Mouse (Mus musculus): ENCODE data around the gene Ehd4. TPM values are rescaled to one million over a fixed set of nuclear protein-coding genes. Genes with fewer than 3 reads are reported as not detected.

The Ehd4 gene
- total and polyA plus RNA-seq, 2 experiments, result 2.9 to 7.4 TPM

DNA sequence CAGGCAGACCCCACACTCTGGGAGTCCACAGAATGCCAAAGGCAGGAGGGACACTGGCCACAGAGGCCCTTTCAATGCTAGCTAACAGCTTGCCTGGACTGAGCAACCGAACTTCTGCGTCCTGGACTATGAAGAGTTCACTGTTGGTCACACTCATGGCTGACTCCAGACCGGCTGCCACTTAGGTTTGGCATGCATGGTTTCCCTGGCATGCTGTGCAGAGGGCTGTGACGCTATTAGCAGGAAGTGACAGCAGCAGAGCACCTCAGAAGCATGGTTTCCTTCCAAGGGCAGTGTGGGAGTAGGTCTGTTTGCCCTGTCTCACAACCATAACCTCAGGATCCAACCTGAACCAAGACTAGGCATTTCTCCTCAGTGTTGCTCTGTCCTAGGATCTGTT is 28.0 kb downstream of the Ehd4 start:
- WGBS, result 86% methylated on average over 4 of the region's 4 CpGs
- TF ChIP-seq POLR2A (IDR thresholded peaks at IDR 0.05; ENCODE audit: extremely low read depth, insufficient read depth, low read length), result no peak
- TF ChIP-seq CTCF (IDR thresholded peaks at IDR 0.05; ENCODE audit: low read depth, low read length), result no peak

DNA sequence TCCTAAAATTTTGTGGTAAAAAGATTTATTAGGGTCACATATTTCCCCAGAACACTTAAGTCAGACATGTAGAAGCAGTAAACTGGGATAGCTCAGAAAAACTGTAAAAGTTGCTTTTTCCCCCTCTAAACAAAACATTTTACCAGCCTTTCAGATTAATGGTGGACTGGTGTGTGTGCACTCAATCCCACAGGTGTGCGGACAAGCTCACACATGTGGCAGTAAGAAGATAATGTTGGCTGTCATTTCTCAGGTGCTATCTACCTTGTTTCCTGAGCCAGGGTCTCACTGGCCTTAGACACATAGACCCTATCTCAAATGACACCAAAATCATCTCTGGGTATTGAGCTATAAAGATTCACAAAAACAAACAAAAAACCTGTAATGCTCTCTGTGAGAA is 28.9 kb downstream of the Ehd4 start:
- H3K4me1 ChIP-seq (ENCODE audit: control insufficient read depth, insufficient read depth, low read length), result peaks cover 4% of the 10 kb centered on the region; the same call in 1 of the 2 replicates
- no peak overlapping the region for H3K27ac ChIP-seq (replicated peaks; ENCODE audit: insufficient read depth, low read depth, low read length)
- TF ChIP-seq POLR2A (IDR thresholded peaks at IDR 0.05; ENCODE audit: extremely low read depth, insufficient read depth, low read length) (no peak), CTCF (IDR thresholded peaks at IDR 0.05; ENCODE audit: low read depth, low read length) (no peak)
- no peaks in the 10 kb centered on the region for H3K27me3 ChIP-seq (ENCODE audit: control insufficient read depth, insufficient read depth, low read length)
- no peaks in the 10 kb centered on the region for H3K36me3 ChIP-seq (ENCODE audit: control insufficient read depth, insufficient read depth, low read length)
- WGBS, result 100% methylated on average over 1 of the region's 1 CpGs
- no peaks in the 10 kb centered on the region for H3K79me2 ChIP-seq (ENCODE audit: control insufficient read depth, insufficient read depth, low read length)
- no peak overlapping the region for H3K4me3 ChIP-seq (ENCODE audit: insufficient read depth, low read depth, low read length)
- DNase-seq (ENCODE audit: extremely low read depth, low read depth, low spot score), result no peak
- H3K9ac ChIP-seq (ENCODE audit: low read depth, low read length), result no peak overlapping the region

More for the DNA sequence above, 28.0 kb downstream of the Ehd4 start:
- H3K27ac ChIP-seq (replicated peaks; ENCODE audit: insufficient read depth, low read depth, low read length), result no peak overlapping the region
- H3K4me1 ChIP-seq (ENCODE audit: control insufficient read depth, insufficient read depth, low read length), result peaks cover 4% of the 10 kb centered on the region; the same call in 1 of the 2 replicates
- no peaks in the 10 kb centered on the region for H3K36me3 ChIP-seq (ENCODE audit: control insufficient read depth, insufficient read depth, low read length)
- H3K4me3 ChIP-seq (ENCODE audit: insufficient read depth, low read depth, low read length), result no peak overlapping the region
- no peaks in the 10 kb centered on the region for H3K27me3 ChIP-seq (ENCODE audit: control insufficient read depth, insufficient read depth, low read length)
- H3K9ac ChIP-seq (ENCODE audit: low read depth, low read length), result no peak overlapping the region
- H3K79me2 ChIP-seq (ENCODE audit: control insufficient read depth, insufficient read depth, low read length), result no peaks in the 10 kb centered on the region
- DNase-seq (ENCODE audit: extremely low read depth, low read depth, low spot score), result no peak

DNA sequence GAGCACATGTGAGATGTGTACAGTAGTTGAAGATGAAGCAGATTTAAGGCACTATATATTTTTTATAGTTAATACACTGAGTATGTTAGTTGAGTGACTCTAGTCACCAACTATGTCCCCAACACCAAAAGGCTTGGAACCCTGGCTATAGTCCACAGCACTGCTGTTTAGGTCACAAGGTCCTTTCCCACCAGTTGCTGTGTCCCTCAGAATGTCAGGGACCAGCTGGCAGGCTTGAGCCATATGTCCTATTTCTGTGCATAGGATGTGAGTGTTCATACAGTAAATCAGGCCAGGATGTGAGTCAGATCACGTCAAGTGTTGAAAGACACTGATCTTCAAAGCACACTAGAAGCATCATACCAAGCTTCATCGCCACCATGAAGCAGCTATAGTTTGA is 29.5 kb downstream of the Ehd4 start:
- Histone ChIP-seq H3K27me3 (ENCODE audit: control insufficient read depth, insufficient read depth, low read length) (no peaks in the 10 kb centered on the region), H3K27ac (replicated peaks; ENCODE audit: insufficient read depth, low read depth, low read length) (no peak overlapping the region), H3K36me3 (ENCODE audit: control insufficient read depth, insufficient read depth, low read length) (no peaks in the 10 kb centered on the region), H3K4me3 (ENCODE audit: insufficient read depth, low read depth, low read length) (no peak overlapping the region), H3K4me1 (ENCODE audit: control insufficient read depth, insufficient read depth, low read length) (peaks cover 2% of the 10 kb centered on the region; the same call in 1 of the 2 replicates), H3K79me2 (ENCODE audit: control insufficient read depth, insufficient read depth, low read length) (no peaks in the 10 kb centered on the region), H3K9ac (ENCODE audit: low read depth, low read length) (no peak overlapping the region)
- 91% methylated on average over 2 of the region's 2 CpGs for WGBS
- no peak for DNase-seq (ENCODE audit: extremely low read depth, low read depth, low spot score)
- TF ChIP-seq CTCF (IDR thresholded peaks at IDR 0.05; ENCODE audit: low read depth, low read length) (no peak), POLR2A (IDR thresholded peaks at IDR 0.05; ENCODE audit: extremely low read depth, insufficient read depth, low read length) (no peak)

DNA sequence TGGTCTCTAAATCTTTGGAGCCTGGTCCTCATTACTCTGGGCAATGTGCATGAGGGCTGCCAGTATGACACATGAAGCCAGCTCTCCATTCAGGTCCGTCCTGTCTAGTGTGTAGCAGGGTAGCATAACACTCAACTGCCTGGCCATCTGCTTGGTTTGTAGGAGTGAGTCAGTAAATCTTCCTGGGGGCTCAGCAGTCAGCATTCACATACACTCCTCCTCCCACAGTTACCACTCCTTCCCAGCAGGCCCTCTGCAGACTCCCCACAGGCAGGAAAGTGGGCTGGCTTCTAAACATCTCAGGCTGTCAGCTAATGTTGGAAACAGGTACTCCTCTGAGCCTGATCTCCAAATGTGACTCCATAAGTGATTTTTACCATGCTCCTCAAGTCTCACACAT is 30.3 kb downstream of the Ehd4 start:
- H3K4me1 ChIP-seq (ENCODE audit: control insufficient read depth, insufficient read depth, low read length), result no peaks in the 10 kb centered on the region
- H3K79me2 ChIP-seq (ENCODE audit: control insufficient read depth, insufficient read depth, low read length), result no peaks in the 10 kb centered on the region
- H3K36me3 ChIP-seq (ENCODE audit: control insufficient read depth, insufficient read depth, low read length), result no peaks in the 10 kb centered on the region
- H3K27me3 ChIP-seq (ENCODE audit: control insufficient read depth, insufficient read depth, low read length), result no peaks in the 10 kb centered on the region
- no peak overlapping the region for H3K4me3 ChIP-seq (ENCODE audit: insufficient read depth, low read depth, low read length)
- H3K9ac ChIP-seq (ENCODE audit: low read depth, low read length), result no peak overlapping the region
- WGBS, result 97% methylated on average over 1 of the region's 1 CpGs
- no peak overlapping the region for H3K27ac ChIP-seq (replicated peaks; ENCODE audit: insufficient read depth, low read depth, low read length)
- no peak for DNase-seq (ENCODE audit: extremely low read depth, low read depth, low spot score)
- TF ChIP-seq POLR2A (IDR thresholded peaks at IDR 0.05; ENCODE audit: extremely low read depth, insufficient read depth, low read length), result no peak
- no peak for TF ChIP-seq CTCF (IDR thresholded peaks at IDR 0.05; ENCODE audit: low read depth, low read length)

DNA sequence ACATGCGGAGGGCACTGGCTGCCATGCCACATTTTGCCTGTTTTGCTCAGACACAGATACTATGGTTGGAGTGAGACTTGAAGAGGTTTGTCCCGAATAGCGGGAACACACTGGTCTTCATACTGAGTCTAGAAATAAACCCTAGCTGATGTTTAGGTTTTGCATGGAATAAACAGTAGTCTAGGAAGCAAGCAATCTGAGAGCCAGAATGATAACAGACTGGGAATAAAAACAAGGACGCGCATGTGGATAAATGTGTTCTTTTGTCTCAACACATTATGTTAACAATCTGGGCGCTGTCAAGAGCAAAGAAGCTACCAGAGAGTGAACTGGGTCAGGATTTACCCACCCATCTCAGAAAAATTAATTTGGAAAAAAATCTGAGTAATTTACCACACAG is 31.4 kb downstream of the Ehd4 start:
- Histone ChIP-seq H3K4me3 (ENCODE audit: insufficient read depth, low read depth, low read length) (no peak overlapping the region), H3K36me3 (ENCODE audit: control insufficient read depth, insufficient read depth, low read length) (no peaks in the 10 kb centered on the region), H3K27ac (replicated peaks; ENCODE audit: insufficient read depth, low read depth, low read length) (no peak overlapping the region), H3K27me3 (ENCODE audit: control insufficient read depth, insufficient read depth, low read length) (no peaks in the 10 kb centered on the region), H3K4me1 (ENCODE audit: control insufficient read depth, insufficient read depth, low read length) (no peaks in the 10 kb centered on the region), H3K9ac (ENCODE audit: low read depth, low read length) (no peak overlapping the region), H3K79me2 (ENCODE audit: control insufficient read depth, insufficient read depth, low read length) (no peaks in the 10 kb centered on the region)
- TF ChIP-seq CTCF (IDR thresholded peaks at IDR 0.05; ENCODE audit: low read depth, low read length) (no peak), POLR2A (IDR thresholded peaks at IDR 0.05; ENCODE audit: extremely low read depth, insufficient read depth, low read length) (no peak)
- 87% methylated on average over 6 of the region's 6 CpGs for WGBS
- DNase-seq (ENCODE audit: extremely low read depth, low read depth, low spot score), result no peak

DNA sequence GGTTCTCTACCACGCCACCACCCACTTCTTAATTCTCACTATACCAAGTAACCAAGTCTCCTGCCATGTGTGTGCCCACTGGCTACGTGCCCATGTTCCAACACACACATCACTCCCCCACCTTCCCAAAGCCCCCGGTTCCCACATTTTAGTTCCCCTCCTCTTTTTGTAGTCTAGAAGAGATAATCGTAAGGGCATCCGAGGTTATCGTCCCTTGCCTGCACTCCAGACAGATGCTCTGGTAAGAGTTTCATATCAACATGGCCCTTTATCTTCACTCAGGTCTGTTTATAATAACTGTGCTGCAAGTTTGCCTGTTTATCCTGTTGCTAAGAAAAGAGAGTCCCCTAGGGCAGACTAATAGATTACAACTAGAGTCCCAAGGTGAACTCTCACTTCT is 37.1 kb downstream of the Ehd4 start:
- no peak overlapping the region for H3K9ac ChIP-seq (ENCODE audit: low read depth, low read length)
- no peak overlapping the region for H3K4me3 ChIP-seq (ENCODE audit: insufficient read depth, low read depth, low read length)
- no peak overlapping the region for H3K27ac ChIP-seq (replicated peaks; ENCODE audit: insufficient read depth, low read depth, low read length)
- no peaks in the 10 kb centered on the region for H3K36me3 ChIP-seq (ENCODE audit: control insufficient read depth, insufficient read depth, low read length)
- 89% methylated on average over 6 of the region's 6 CpGs for WGBS
- H3K79me2 ChIP-seq (ENCODE audit: control insufficient read depth, insufficient read depth, low read length), result peaks cover 2% of the 10 kb centered on the region; the same call in 1 of the 2 replicates
- no peak for DNase-seq (ENCODE audit: extremely low read depth, low read depth, low spot score)
- TF ChIP-seq POLR2A (IDR thresholded peaks at IDR 0.05; ENCODE audit: extremely low read depth, insufficient read depth, low read length), result no peak
- TF ChIP-seq CTCF (IDR thresholded peaks at IDR 0.05; ENCODE audit: low read depth, low read length), result no peak
- no peaks in the 10 kb centered on the region for H3K27me3 ChIP-seq (ENCODE audit: control insufficient read depth, insufficient read depth, low read length)
- H3K4me1 ChIP-seq (ENCODE audit: control insufficient read depth, insufficient read depth, low read length), result no peaks in the 10 kb centered on the region; the same call in 1 of the 2 replicates

Measured in liver, adult 2 months (tissue).